Mouse (Mus musculus) hindbrain, embryonic 10.5 days (tissue): ENCODE results near the gene Vangl2. TPM values are rescaled to one million over a fixed set of nuclear protein-coding genes. Genes with fewer than 3 reads are reported as not detected.

Experiments
- DNase-seq: peaks from one replicate; pipeline ENCODE4 v3.0.0-alpha.2; 2017; ENCODE audit warnings: low spot score
- H3K27ac ChIP-seq: fragments of 300-500 bp; sonication (generic); 2 replicates; pipeline ENCODE4 v1.5.1; 2016; ENCODE audit warnings: mild to moderate bottlenecking, moderate library complexity
- H3K27me3 ChIP-seq: fragments of 300-500 bp; sonication (generic); 2 replicates; pipeline ENCODE4 v1.6.1; 2016; ENCODE audit warnings: mild to moderate bottlenecking; ENCODE audit not compliant: poor library complexity, insufficient read depth, severe bottlenecking
- H3K36me3 ChIP-seq: fragments of 300-500 bp; sonication (generic); 2 replicates; pipeline ENCODE4 v1.6.1; 2016; ENCODE audit warnings: mild to moderate bottlenecking, moderate library complexity
- H3K4me1 ChIP-seq: fragments of 300-500 bp; sonication (generic); replicated peaks from 2 replicates; pipeline ENCODE4 v1.6.1; 2016; ENCODE audit warnings: mild to moderate bottlenecking
- H3K4me3 ChIP-seq: fragments of 300-500 bp; sonication (generic); 2 replicates; pipeline ENCODE4 v1.5.1; 2016; ENCODE audit warnings: mild to moderate bottlenecking, moderate library complexity
- H3K9me3 ChIP-seq: fragments of 300-500 bp; sonication (generic); 2 replicates; pipeline ENCODE4 v1.6.1; 2016; ENCODE audit warnings: mild to moderate bottlenecking, moderate library complexity
- WGBS: fragments of 180-500 bp; shearing (Covaris S2); methylation state at CpG from one replicate; pipeline ENCODE4 v1.1.7; 2016; 5-methylcytosine and 5-hydroxymethylcytosine counted together
- polyA plus RNA-seq: library from polyadenylated mRNA; unstranded; fragments of >200 nt; fragmentation: Nextera tagmentation; extraction: Ambion mirVana; gene quantifications from 2 replicates; pipeline ENCODE4 v1.2.1, GENCODE M21; 2016

The Vangl2 gene
- polyA plus RNA-seq, 1 experiment from 2014 or later = 72.6 TPM

DNA sequence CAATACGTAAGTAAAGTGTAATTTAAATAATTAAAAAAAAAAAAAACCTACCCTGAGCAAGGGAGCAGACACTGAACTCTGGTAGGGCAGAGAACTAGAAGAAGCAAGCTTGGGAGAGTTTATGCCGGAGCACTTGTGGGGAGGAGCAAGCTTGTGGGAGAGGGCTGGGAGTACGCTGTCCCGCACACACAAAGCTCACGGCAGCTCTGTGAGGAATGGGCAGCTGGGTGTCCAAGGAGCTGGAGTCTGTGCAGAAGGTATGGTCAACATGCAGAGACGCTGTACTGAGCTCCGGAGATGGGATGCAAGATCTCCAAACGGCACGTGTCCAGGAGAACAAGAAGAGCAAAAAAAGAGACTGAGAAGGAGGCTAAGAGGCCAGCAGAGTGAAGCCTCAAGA is 13.5 kb downstream of the Vangl2 start:
- peaks cover 63% of the 10 kb centered on the region for H3K36me3 ChIP-seq
- H3K27ac ChIP-seq = peak overlapping the region; percentile 94
- H3K9me3 ChIP-seq = no peaks in the 10 kb centered on the region
- WGBS = 42% methylated on average over 9 of the region's 9 CpGs
- H3K27me3 ChIP-seq = no peaks in the 10 kb centered on the region
- peaks cover 81% of the 10 kb centered on the region for H3K4me1 ChIP-seq
- no peak for DNase-seq
- H3K4me3 ChIP-seq = peak overlapping the region; percentile 46

DNA sequence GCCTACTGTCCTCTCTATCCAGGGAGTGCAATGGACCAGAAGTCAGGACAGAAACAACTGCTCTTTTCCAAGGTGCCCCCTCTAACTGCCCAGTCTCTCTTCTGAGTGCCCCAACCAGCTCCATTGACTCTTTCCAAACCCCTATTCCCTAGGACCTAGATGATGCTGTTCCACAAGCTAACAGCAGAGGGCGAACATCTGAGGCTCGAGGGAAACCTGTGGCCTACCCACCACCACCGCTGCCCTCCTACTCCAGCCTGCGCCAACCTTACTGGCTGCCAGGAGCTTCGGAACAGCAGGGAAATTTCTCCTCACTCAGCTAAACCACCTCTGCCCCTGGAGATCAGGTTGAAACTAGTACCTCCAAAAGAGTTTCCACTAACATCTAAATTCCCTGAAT is 16.2 kb downstream of the Vangl2 start:
- H3K27ac ChIP-seq = peak overlapping the region; percentile 41; the same call in 1 of the 2 replicates
- H3K4me1 ChIP-seq = peaks cover 57% of the 10 kb centered on the region
- peak; percentile 76 for DNase-seq
- no peak overlapping the region for H3K4me3 ChIP-seq
- H3K27me3 ChIP-seq = no peaks in the 10 kb centered on the region
- no peaks in the 10 kb centered on the region for H3K9me3 ChIP-seq
- peaks cover 71% of the 10 kb centered on the region for H3K36me3 ChIP-seq
- 25% methylated on average over 5 of the region's 5 CpGs for WGBS

DNA sequence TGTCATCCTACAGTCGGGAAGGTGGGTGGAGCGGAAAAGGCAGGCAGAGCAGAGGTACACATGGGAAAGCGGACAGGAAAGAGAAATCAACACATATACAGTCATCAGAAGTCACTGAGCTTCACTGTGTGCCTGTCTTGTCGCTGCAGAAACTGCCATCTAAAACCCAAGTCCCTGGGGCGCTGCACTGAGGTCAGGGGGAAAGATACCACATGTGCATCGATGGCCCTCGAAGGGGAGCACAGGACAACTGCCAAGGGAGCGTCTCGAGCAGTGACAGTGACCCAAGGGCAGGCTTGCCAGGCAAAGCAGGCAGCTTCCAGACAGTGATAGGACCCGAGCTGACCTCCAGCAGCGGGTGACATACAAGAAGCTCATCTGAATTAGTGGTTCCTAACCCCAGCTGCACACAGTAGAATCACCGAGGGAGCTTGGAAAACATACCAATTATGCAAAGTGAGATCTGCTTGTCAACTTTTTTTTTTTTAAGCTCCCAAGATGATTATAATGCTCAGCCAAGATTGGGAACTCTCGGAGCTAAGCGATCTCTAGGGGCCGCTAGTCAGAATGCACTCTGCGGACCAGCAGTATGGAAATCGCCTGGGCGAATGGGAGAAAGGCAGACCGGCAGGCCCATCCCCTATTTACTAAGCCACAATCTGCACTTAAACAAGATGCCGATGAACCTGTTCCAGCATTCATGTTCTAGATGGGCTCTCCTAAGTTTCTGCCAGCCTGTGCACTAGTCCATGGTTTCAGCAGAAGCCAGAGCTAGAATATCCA is 18.0 kb downstream of the Vangl2 start:
- no peak for DNase-seq
- peaks cover 39% of the 10 kb centered on the region for H3K4me1 ChIP-seq
- H3K9me3 ChIP-seq = no peaks in the 10 kb centered on the region
- no peaks in the 10 kb centered on the region for H3K27me3 ChIP-seq
- H3K36me3 ChIP-seq = peaks cover 89% of the 10 kb centered on the region
- H3K4me3 ChIP-seq = no peak overlapping the region
- WGBS = 89% methylated on average over 20 of the region's 20 CpGs
- H3K27ac ChIP-seq = no peak overlapping the region

DNA sequence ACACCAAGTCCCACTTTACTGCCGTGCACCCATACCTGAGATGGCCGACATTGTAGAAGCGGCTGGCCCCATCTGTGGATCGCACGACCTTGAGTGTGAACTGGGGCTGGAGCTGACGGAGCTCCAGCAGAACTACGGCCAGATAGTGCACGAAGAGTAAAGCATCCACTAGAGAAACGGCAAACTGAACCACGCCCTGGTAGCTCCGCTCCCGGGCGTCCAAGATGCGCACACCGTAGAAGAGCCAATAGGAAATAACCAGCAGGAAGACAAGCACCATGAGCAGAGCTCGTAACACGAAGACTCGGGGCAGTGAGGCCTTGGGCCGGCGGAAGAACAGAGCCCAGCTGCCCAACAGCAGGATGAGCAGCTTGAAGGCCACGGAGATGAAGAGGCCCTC is 18.8 kb downstream of the Vangl2 start:
- Histone ChIP-seq H3K36me3 (peaks cover 97% of the 10 kb centered on the region), H3K27ac (peak overlapping the region; percentile 41; the same call in 1 of the 2 replicates), H3K27me3 (no peaks in the 10 kb centered on the region), H3K4me3 (no peak overlapping the region), H3K4me1 (peaks cover 30% of the 10 kb centered on the region), H3K9me3 (no peaks in the 10 kb centered on the region)
- WGBS = 96% methylated on average over 21 of the region's 21 CpGs
- DNase-seq = no peak

DNA sequence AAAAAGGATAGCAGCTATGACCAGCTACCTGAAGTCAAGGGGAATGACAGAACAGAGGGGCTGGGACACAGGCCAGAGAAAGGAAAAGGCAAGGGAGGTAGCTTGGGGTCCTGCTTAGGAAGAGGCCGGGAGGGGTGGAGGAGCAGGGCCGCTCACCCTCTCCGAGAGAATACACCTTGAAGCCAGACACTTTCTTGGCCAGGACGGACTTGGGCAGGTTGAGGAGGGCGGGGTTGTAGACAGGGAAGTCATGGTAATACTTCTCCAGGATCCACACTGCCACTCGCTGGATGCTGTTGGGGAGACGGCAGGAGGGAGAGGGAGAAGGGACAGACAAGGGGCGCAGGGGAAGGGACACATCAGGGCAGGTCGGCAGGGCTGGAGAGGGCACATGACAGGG is 19.9 kb downstream of the Vangl2 start:
- no peak for DNase-seq
- H3K4me1 ChIP-seq = peaks cover 20% of the 10 kb centered on the region
- H3K36me3 ChIP-seq = peaks cover 99% of the 10 kb centered on the region
- no peak overlapping the region for H3K4me3 ChIP-seq
- no peaks in the 10 kb centered on the region for H3K9me3 ChIP-seq
- no peaks in the 10 kb centered on the region for H3K27me3 ChIP-seq
- 95% methylated on average over 9 of the region's 9 CpGs for WGBS
- H3K27ac ChIP-seq = no peak overlapping the region

DNA sequence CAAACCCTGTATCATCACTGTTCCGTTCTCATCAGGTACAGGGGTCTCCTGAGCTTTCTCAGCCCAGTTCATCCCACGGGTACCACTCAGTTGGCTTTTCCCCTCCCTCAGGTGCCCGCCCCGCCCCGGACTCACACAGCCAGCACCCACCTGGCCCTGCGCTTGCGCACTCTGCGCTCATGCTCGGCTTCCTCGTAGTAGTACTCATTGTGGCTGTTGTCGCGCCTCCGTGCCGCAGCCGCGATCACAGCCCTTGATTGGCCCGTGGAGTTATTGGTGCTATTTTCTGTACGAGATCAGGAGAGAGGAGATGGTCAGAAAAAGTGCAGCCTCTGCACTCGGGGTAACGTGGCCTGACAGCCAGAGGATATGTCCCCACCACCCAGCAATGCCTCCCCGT is 20.5 kb downstream of the Vangl2 start:
- Histone ChIP-seq H3K4me3 (no peak overlapping the region), H3K27me3 (no peaks in the 10 kb centered on the region), H3K27ac (no peak overlapping the region), H3K36me3 (peaks cover 99% of the 10 kb centered on the region), H3K9me3 (no peaks in the 10 kb centered on the region), H3K4me1 (peaks cover 14% of the 10 kb centered on the region)
- WGBS = 97% methylated on average over 21 of the region's 21 CpGs
- DNase-seq = no peak

DNA sequence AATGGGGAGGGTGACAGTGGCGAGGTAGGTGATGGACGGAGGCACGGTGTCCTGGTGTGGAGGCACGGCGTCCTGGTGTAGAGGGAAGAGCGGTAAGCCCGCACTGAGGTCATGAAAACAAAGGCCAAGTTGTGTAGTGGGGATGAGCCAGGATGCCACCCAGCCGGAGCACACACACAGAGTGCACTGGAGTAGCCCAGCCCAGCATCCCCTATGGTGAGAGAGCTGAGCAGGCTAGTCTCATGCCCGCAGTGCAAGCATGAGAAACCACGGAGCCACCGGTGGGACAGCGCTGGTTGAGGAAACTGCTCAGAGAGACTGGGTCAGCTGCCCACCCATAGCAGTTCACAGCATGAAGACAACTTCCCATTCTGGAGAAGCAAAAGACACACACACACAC is 26.6 kb downstream of the Vangl2 start:
- peaks cover 7% of the 10 kb centered on the region; the same call in 1 of the 2 replicates for H3K4me1 ChIP-seq
- no peaks in the 10 kb centered on the region for H3K27me3 ChIP-seq
- DNase-seq = no peak
- H3K9me3 ChIP-seq = no peaks in the 10 kb centered on the region
- H3K4me3 ChIP-seq = no peak overlapping the region
- peaks cover 71% of the 10 kb centered on the region for H3K36me3 ChIP-seq
- 50% methylated on average over 12 of the region's 12 CpGs for WGBS
- H3K27ac ChIP-seq = peak overlapping the region; percentile 77

DNA sequence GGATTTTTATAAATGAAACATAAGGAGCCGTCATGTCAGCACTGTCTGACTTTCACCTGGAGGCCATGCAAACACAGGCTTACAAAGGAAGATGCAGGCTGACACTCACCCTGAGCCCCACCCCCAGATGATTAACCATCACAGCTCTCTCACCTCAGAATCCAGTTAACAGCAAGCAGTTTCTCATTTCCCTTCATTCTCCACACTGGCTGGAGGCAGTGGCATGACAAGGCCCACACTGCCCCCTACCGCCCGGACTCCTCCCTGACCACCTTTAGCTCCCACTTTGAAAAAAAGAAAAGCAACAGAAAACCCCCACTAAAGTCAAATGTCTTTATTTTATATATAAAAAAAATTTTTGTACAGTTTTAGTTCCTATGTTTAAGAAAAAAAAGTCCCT is 27.6 kb downstream of the Vangl2 start:
- no peak overlapping the region for H3K27ac ChIP-seq
- H3K27me3 ChIP-seq = no peaks in the 10 kb centered on the region
- peak; percentile 54 for DNase-seq
- H3K4me1 ChIP-seq = peaks cover 7% of the 10 kb centered on the region; the same call in 1 of the 2 replicates
- H3K4me3 ChIP-seq = no peak overlapping the region
- peaks cover 60% of the 10 kb centered on the region for H3K36me3 ChIP-seq
- no peaks in the 10 kb centered on the region for H3K9me3 ChIP-seq
- WGBS = 58% methylated on average over 3 of the region's 3 CpGs

DNA sequence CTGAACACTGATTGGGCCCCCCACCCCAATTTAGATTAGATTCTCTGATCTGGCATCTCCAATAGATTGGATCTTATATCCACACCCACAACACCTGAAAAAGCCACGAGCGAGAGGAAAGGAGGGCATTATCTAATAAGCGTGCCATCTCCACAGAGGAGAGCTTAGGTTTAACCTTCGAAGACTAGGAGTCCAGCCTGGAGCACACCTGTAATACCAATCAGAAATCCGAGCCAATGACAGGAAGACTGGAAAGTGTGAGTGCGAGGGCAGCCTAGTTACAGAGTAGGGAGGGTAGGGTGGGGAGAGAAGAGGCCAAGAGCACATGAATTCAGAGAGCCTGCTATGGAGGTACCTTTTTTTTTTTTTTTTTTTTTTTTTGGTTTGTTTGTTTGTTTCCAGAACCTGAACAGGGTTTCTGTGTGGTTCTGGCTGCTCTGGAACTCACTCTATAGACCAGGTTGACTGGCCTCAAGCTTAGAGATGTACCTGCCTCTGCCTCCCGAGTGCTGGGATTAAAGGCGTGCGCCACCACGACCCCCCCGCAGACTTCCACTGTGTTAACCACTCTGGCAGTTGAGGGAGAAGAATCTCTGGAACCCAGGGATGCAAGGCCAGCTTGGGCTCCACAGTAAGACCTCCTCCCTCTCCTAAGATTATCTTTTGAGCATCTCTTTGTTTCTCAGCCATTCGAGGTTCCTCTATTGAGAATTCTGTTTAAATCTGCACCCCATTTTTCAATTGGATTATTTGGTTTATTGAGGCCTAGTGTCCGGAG is 29.2 kb downstream of the Vangl2 start:
- H3K9me3 ChIP-seq = no peaks in the 10 kb centered on the region
- WGBS = 93% methylated on average over 13 of the region's 13 CpGs
- peaks cover 7% of the 10 kb centered on the region; the same call in 1 of the 2 replicates for H3K4me1 ChIP-seq

DNA sequence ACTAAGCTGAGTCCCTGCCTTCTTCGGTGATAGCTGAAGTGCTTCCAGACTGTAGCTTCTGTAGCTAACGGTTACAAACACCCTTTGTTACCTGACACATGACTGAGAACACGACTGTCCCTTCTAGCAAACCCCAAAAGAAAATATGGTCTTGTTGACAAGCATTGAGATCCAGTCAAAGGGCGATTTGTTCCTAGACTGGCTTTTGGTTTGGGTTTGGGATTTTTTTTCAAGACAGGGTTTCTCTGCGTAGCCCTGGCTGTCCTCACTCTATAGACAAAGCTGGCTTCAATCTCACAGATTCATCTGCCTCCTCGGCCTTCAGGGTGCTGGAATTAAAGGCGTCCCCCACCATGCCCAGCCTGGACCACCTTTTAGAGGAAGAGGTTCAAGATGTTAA is 31.5 kb downstream of the Vangl2 start:
- H3K9me3 ChIP-seq = no peaks in the 10 kb centered on the region
- H3K4me3 ChIP-seq = no peak overlapping the region
- no peak for DNase-seq
- peaks cover 5% of the 10 kb centered on the region; the same call in 1 of the 2 replicates for H3K4me1 ChIP-seq
- peaks cover 21% of the 10 kb centered on the region for H3K36me3 ChIP-seq
- H3K27me3 ChIP-seq = no peaks in the 10 kb centered on the region
- no peak overlapping the region for H3K27ac ChIP-seq
- 82% methylated on average over 7 of the region's 7 CpGs for WGBS

More for the DNA sequence above, 29.2 kb downstream of the Vangl2 start:
- Histone ChIP-seq H3K27ac (no peak overlapping the region), H3K36me3 (peaks cover 44% of the 10 kb centered on the region), H3K4me3 (no peak overlapping the region), H3K27me3 (no peaks in the 10 kb centered on the region)
- no peak for DNase-seq

DNA sequence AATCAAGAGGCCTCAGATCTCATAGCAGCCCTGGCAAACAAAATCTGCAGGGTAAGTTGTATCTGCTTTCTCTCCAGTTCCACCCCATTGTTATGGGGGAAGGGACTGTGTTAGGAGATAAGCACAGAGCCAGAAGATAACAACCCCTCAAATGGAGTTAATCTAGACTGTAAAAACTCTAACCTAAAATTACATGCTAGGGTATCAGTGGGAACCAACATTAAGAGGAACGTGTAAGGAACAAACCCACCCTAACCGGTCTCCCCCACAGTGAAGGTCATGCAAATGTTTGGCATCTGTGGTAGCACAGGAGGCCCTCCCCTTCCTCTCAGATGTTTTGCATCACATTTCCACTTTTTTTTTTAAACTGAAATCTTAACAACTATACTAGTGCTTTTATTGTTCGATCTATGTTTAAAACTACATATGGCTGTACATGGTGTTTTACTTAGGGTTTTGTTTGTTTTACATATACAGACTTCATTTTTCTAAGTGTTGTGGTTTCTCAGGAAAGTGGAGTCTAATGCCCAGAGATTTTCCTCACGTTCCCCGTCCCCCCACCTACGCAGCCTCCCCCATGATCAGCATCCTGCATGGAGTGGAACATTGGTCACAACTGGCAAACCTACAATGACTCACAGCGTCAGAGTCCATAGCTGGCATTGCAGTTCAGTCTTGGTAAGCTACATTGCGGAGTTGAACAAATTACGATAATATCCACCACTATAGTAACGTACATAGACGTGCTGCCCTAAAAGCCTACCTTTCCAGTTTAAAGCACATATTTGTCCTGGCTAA is 33.1 kb downstream of the Vangl2 start:
- Histone ChIP-seq H3K4me3 (no peak overlapping the region), H3K27ac (no peak overlapping the region), H3K36me3 (peaks cover 9% of the 10 kb centered on the region), H3K9me3 (no peaks in the 10 kb centered on the region), H3K27me3 (no peaks in the 10 kb centered on the region), H3K4me1 (no peaks in the 10 kb centered on the region)
- WGBS = 86% methylated on average over 11 of the region's 11 CpGs
- DNase-seq = no peak

DNA sequence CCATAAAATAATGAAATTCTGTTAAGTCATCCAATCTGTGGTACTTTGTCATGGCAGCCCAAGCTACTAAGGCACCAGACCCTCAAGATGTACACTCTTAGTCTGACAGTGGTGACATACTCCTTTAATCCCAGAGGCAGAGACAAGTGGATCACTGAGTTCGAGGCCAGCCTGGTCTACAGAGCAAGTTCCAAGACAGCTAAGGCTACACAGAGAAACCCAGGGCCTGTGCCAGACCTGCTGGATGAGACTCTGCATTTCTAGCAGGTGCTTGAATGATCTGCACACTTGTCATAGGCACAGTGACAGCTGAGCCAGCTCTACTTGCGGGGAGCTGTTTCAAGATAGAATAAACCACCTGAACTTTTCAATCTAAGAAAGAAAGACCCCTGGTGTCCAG is 33.7 kb downstream of the Vangl2 start:
- no peak overlapping the region for H3K4me3 ChIP-seq
- no peak for DNase-seq
- H3K4me1 ChIP-seq = no peaks in the 10 kb centered on the region
- H3K27me3 ChIP-seq = no peaks in the 10 kb centered on the region
- H3K36me3 ChIP-seq = peaks cover 2% of the 10 kb centered on the region; the same call in 1 of the 2 replicates
- H3K9me3 ChIP-seq = no peaks in the 10 kb centered on the region
- WGBS = 89% methylated on average over 2 of the region's 2 CpGs
- no peak overlapping the region for H3K27ac ChIP-seq
